Mouse (Mus musculus) liver, embryonic 16.5 days (tissue): ENCODE measurements around the gene Ctnna3. TPM values are rescaled to one million over a fixed set of nuclear protein-coding genes. Genes with fewer than 3 reads are reported as not detected.

Experiments used
- ATAC-seq: fragments of 200-750 bp; cut with Nextera tagmentation; 2 replicates; pipeline ENCODE4 v1.8.0; 2017; ENCODE audit warnings: low read depth, mild to moderate bottlenecking, moderate number of reproducible peaks, moderate library complexity
- H3K27ac ChIP-seq: fragments of 300-500 bp; sonication (generic); 2 replicates; pipeline ENCODE4 v1.5.1; 2014; ENCODE audit warnings: mild to moderate bottlenecking, low read length
- H3K27me3 ChIP-seq: fragments of 300-500 bp; sonication (generic); 2 replicates; pipeline ENCODE4 v1.6.1; 2014; ENCODE audit warnings: low read depth, low read length, mixed read lengths; ENCODE audit not compliant: control insufficient read depth, insufficient read depth
- H3K36me3 ChIP-seq: fragments of 300-500 bp; sonication (generic); 2 replicates; pipeline ENCODE4 v1.6.1; 2014; ENCODE audit warnings: mild to moderate bottlenecking; ENCODE audit not compliant: control insufficient read depth, insufficient read depth
- H3K4me1 ChIP-seq: fragments of 300-500 bp; sonication (generic); 2 replicates; pipeline ENCODE4 v1.6.1; 2014; ENCODE audit warnings: low read depth, low read length, mixed read lengths; ENCODE audit not compliant: control insufficient read depth
- H3K4me2 ChIP-seq: fragments of 300-500 bp; sonication (generic); 2 replicates; pipeline ENCODE4 v1.6.1; 2014; ENCODE audit warnings: low read depth, low read length, mixed read lengths
- H3K4me3 ChIP-seq: fragments of 300-500 bp; sonication (generic); 2 replicates; pipeline ENCODE4 v1.5.1; 2014; ENCODE audit warnings: low read depth, mild to moderate bottlenecking, low read length
- H3K9ac ChIP-seq: fragments of 300-500 bp; sonication (generic); 2 replicates; pipeline ENCODE4 v1.6.1; 2014; ENCODE audit warnings: low read depth, low read length
- H3K9me3 ChIP-seq: fragments of 300-500 bp; sonication (generic); replicated peaks from 2 replicates; pipeline ENCODE4 v1.6.1; 2016; ENCODE audit warnings: low read length; ENCODE audit not compliant: control insufficient read depth
- WGBS: fragments of 180-500 bp; shearing (Covaris S2); extraction: QIAGEN DNeasy Blood & Tissue Kit; methylation state at CpG from one replicate; pipeline ENCODE4 v1.1.7; 2014; ENCODE audit not compliant: insufficient replicate concordance; 5-methylcytosine and 5-hydroxymethylcytosine counted together
- polyA plus RNA-seq: library from polyadenylated mRNA; unstranded; fragments of >200 nt; fragmentation: Nextera tagmentation; extraction: Ambion mirVana; gene quantifications from 2 replicates; pipeline ENCODE4 v1.2.1, GENCODE M21; 2015

The Ctnna3 gene
- polyA plus RNA-seq, 1 experiment from 2014 or later, result 0.11 TPM

DNA sequence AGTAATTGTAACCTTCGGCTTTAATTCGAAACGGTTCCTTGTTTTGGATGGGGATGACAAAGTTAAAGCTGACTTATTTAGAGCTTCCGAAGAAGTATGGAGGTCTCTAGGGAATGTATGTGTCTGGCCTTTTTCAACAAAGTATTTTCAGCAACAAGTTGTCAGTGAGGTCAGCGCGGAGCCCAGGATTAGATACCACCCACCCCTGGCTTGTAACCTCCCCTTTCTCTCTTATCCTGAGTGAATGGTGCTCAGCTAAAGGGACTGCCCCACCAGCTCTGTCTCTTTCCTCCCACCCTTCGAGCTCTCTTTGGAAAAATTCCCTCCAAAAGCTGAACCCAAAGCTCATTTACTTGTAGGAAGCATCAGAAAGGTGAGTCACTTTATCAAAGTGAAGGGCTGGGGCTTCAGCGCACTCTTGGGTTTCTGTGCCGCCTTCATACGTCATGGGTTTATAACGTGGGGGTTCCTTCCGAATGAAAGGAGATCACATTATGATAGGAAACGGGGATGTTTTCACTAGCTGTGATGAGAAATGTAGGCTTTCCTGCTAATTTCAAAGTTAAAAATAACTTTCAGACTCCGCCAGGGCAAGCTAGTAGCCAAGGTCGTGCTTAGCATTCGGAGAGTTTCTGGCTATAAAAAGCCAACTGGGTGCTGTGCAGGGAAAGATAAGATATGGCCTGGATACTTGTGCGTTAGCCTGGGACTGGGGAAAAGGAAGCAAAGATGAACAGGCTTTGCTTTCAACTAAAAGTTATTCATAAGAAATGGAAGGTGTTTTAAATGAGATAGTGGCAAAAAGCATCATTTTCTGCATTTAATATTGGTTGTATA is 27.6 kb downstream of the Ctnna3 start:
- no peaks in the 10 kb centered on the region for H3K4me1 ChIP-seq
- no peak overlapping the region for H3K4me3 ChIP-seq
- 55% methylated on average over 17 of the region's 17 CpGs for WGBS
- no peaks in the 10 kb centered on the region for H3K36me3 ChIP-seq
- no peaks in the 10 kb centered on the region for H3K9me3 ChIP-seq
- H3K4me2 ChIP-seq, result no peak overlapping the region
- H3K27me3 ChIP-seq, result no peaks in the 10 kb centered on the region
- no peak overlapping the region for H3K9ac ChIP-seq
- no peak overlapping the region for H3K27ac ChIP-seq
- ATAC-seq, result no peak

DNA sequence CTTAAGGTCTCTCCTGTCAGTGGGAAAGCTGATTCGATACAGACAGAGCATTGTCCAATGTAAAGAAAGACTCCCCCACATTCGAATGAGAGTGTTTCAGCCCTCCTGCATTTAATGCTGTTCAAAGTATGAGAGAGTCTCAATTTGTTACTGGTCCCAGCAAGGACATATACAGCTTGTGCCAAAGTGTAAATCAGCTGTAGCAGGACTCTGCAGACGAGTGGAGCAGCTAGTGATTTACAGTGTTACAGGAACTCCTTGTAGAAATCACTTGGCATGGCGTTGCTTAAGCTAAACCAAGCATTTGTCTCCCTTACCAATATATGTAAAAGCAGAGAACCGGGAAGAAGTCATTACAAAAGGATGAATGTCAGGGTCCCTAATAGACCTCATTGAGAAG is 31.0 kb downstream of the Ctnna3 start:
- Histone ChIP-seq H3K9ac (no peak overlapping the region), H3K4me1 (no peaks in the 10 kb centered on the region), H3K27me3 (no peaks in the 10 kb centered on the region), H3K4me3 (no peak overlapping the region), H3K4me2 (no peak overlapping the region), H3K27ac (no peak overlapping the region), H3K36me3 (no peaks in the 10 kb centered on the region), H3K9me3 (no peaks in the 10 kb centered on the region)
- WGBS, result 49% methylated on average over 5 of the region's 5 CpGs
- ATAC-seq, result no peak

DNA sequence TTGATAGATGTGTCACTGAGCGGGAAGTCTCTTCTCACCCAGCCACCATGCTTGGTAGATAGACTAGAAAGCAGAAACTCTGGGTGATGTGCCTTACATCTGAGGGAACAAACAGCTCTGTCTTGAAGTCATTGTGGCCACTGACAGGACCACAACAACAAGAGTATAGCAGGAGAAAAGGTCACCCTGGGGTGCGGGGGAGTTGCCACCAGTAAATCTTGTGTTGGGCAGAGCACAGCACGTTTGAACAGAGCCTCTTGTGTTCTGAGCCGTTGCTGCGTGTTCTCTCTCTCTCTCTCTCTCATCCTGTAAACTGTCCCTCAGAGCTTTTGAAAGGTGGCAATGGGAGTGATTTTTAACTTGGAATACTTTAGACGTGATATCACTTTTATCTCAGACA is 42.6 kb downstream of the Ctnna3 start:
- WGBS, result 60% methylated on average over 6 of the region's 6 CpGs
- Histone ChIP-seq H3K4me3 (no peak overlapping the region), H3K9me3 (no peaks in the 10 kb centered on the region), H3K4me1 (no peaks in the 10 kb centered on the region), H3K4me2 (no peak overlapping the region), H3K27ac (no peak overlapping the region), H3K27me3 (no peaks in the 10 kb centered on the region), H3K9ac (no peak overlapping the region), H3K36me3 (no peaks in the 10 kb centered on the region)
- ATAC-seq, result no peak

DNA sequence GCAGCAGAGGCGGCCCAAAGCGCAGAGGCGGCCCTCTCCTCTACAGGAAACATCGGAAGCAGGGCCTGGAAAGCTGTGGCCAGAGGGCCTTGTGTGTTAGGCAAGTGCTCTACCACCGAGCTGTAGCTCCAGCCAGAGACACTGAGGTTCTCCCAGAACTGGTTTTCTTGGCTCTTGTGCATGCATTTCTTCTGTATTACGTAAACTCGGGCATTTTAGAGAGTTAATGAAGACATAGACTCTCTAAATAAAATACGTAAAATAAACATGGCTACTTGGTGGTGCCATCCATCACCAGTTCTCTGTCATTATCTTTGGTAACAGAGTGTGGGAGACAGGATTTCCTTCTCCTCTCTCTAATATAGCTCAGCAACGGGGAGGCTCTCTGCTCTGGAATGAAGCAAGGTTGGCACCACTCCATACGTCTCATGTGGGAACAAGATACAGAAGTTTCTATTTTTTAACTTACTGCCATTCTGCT is 46.3 kb downstream of the Ctnna3 start:
- 0 out of 2 replicates have a peak, but pooled peaks have one; percentile 13 for ATAC-seq
- Histone ChIP-seq H3K27ac (no peak overlapping the region), H3K4me3 (no peak overlapping the region), H3K4me2 (no peak overlapping the region), H3K27me3 (no peaks in the 10 kb centered on the region), H3K9ac (no peak overlapping the region), H3K9me3 (no peaks in the 10 kb centered on the region), H3K4me1 (no peaks in the 10 kb centered on the region), H3K36me3 (no peaks in the 10 kb centered on the region)
- WGBS, result 33% methylated on average over 10 of the region's 10 CpGs

DNA sequence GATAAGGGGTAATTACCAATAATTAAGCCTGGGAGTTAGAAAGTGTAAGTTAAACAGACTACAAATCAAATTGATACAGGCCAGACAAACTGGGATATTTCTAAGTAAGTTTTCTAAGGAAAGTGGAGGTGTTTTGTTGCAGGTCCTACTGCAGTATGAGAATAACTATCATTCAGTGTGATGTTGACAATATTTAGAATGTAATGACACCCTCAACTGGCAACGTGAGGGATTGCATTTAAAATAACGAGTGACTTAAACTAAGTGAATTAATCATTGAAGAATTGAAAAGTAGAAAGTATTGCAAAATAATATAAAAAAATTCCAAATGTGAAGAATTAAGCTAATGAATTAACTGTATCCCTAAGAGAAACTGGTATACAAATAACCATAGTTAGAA is 49.0 kb downstream of the Ctnna3 start:
- no peak for ATAC-seq
- Histone ChIP-seq H3K9me3 (no peaks in the 10 kb centered on the region), H3K4me1 (no peaks in the 10 kb centered on the region), H3K36me3 (no peaks in the 10 kb centered on the region), H3K4me2 (no peak overlapping the region), H3K4me3 (no peak overlapping the region), H3K27me3 (no peaks in the 10 kb centered on the region), H3K9ac (no peak overlapping the region), H3K27ac (no peak overlapping the region)
- 22% methylated on average over 2 of the region's 2 CpGs for WGBS

DNA sequence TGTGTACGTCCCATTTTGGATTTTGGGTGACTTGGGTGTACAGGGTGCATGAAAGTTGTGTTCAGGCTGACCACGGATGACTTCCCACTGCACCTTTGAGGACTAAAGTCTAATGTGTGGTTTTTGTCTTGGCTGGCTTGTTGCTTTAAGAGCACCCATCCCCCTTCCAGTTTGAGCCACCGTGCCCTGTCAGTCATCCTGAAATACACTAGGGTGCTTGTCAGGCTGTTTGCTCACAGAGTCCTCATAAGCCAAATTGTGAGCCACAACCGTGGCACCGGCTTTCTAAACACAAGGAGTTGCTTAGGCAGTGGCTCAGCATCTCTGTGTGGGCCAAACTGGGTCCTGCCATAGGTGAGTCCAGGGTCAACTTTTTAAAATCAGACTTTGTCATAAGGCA is 50.2 kb downstream of the Ctnna3 start:
- no peaks in the 10 kb centered on the region for H3K9me3 ChIP-seq
- no peak for ATAC-seq
- no peaks in the 10 kb centered on the region for H3K4me1 ChIP-seq
- H3K36me3 ChIP-seq, result no peaks in the 10 kb centered on the region
- no peak overlapping the region for H3K27ac ChIP-seq
- H3K4me3 ChIP-seq, result no peak overlapping the region
- no peak overlapping the region for H3K9ac ChIP-seq
- no peak overlapping the region for H3K4me2 ChIP-seq
- 37% methylated on average over 5 of the region's 5 CpGs for WGBS
- H3K27me3 ChIP-seq, result no peaks in the 10 kb centered on the region

DNA sequence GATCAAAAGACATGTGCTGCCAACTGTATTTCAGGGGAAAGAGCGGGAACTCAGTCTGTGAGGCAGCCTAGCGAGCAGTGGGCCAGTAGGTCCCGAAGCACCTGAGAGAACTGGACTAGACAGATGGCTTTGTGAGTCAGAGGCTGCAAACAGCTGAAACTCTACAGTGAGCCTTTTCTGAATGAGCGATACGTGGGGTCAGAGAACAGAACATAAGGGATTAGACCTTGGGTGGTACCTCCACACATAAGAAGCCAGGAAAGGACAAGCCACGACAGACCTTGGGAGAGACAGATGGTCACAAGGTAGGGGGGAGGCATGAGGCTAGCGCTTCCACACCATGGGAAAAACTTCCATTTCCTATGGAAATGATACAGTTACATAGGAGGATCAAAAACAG is 58.4 kb downstream of the Ctnna3 start:
- Histone ChIP-seq H3K9ac (no peak overlapping the region), H3K36me3 (no peaks in the 10 kb centered on the region), H3K27ac (no peak overlapping the region), H3K4me2 (no peak overlapping the region), H3K9me3 (no peaks in the 10 kb centered on the region), H3K27me3 (no peaks in the 10 kb centered on the region), H3K4me1 (no peaks in the 10 kb centered on the region), H3K4me3 (no peak overlapping the region)
- ATAC-seq, result no peak
- 68% methylated on average over 7 of the region's 7 CpGs for WGBS

DNA sequence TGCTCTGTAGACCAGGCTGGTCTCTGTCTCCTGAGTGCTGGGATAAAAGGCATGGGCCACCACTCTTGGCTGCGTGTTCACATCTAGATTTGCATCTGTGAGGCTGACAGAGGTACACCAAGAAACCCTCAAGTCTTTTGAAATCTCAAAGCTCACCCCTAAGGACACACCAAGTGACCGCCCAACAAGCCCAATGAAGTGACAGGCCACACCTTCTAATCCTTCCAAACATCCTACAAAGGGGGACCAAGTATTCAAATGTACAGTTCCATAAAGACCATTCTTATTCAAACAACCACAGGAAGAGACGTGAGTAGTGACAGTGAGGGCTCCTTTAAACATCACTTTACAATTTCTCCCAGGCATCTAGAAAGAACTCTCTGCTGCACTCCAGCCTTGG is 94.1 kb downstream of the Ctnna3 start:
- H3K4me3 ChIP-seq, result no peak overlapping the region
- 61% methylated on average over 3 of the region's 3 CpGs for WGBS

DNA sequence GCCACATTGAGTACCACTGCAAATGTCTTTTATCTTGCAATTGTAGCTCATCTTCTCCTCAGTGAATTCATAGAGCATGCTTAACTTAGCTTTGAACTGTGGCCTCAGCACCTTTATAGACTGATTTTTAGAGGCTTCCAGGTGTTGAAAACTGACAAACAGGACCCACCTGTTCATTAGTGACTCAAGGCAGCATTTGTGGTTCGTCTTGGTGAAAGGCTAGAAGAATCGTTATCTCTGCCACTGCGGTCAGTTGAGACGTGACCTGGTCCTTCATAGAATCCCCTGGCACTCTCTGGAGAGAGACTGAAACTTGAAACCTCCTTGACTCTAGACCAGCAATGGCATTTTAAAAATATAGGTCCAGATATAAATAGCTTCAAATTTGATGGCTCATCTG is 96.1 kb downstream of the Ctnna3 start:
- no peak overlapping the region for H3K27ac ChIP-seq
- no peak overlapping the region for H3K4me2 ChIP-seq
- no peak overlapping the region for H3K9ac ChIP-seq
- ATAC-seq, result no peak
- H3K4me3 ChIP-seq, result no peak overlapping the region
- no peaks in the 10 kb centered on the region for H3K9me3 ChIP-seq
- no peaks in the 10 kb centered on the region for H3K27me3 ChIP-seq
- H3K4me1 ChIP-seq, result no peaks in the 10 kb centered on the region
- H3K36me3 ChIP-seq, result no peaks in the 10 kb centered on the region
- 62% methylated on average over 4 of the region's 4 CpGs for WGBS

More for the DNA sequence above, 94.1 kb downstream of the Ctnna3 start:
- Histone ChIP-seq H3K27ac (no peak overlapping the region), H3K27me3 (no peaks in the 10 kb centered on the region), H3K4me1 (no peaks in the 10 kb centered on the region), H3K4me2 (no peak overlapping the region), H3K36me3 (no peaks in the 10 kb centered on the region), H3K9me3 (no peaks in the 10 kb centered on the region), H3K9ac (no peak overlapping the region)
- no peak for ATAC-seq
